ENCODE assay signal across 18 mouse cellular contexts in the genomic region with DNA sequence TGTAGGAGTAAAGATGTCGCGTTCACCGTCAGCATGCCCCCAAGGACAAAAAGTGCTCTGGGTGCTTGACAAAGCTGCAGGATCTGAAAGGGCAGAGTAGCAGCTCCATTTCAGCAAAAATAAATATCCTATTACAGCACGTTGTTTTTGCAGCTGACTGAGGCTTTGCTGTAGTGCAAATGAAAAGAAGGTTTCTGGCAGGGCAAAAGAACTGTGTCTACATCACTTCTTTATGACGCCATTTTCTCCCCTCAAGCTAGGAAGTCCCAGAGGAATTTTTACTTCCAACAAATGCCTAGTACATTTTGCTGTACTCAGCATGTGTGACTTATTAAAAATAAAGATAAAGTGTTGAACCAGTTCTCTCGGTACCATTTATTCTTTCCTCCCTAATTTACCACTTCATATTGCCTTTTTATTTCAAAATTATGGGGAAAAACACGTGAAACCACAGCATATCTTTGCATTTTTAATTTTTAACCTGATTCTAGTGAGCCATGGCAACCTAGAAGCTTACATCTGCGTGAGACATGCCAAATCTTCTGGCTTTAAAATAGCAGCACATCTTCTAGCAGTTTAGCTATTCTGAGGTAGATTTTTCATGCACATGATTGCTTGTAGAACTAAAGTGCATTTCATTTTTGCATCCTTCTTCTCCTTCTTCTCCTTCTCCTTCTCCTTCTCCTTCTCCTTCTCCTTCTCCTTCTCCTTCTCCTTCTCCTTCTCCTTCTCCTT.
DNase-seq lines count a peak whose midpoint lies in the region; ATAC-seq lines count a peak whose summit lies in the region.
"Had no signal": no experiment of that assay in that cellular context is flagged by ENCODE, and none has a peak within 500 bp of the region (broad histone marks: within the 10 kb centered on the region; RNA-seq: fewer than 3 reads in every experiment).

No protein-coding gene starts in this region.

- WGBS in hindbrain, embryonic 13.5 days: 69% methylated on average over 8 of the region's 8 CpGs
- 72% methylated on average over 8 of the region's 8 CpGs for WGBS in hindbrain, embryonic 10.5 days
- WGBS in midbrain, embryonic 14.5 days: 80% methylated on average over 8 of the region's 8 CpGs
- 66% methylated on average over 8 of the region's 8 CpGs for WGBS in midbrain, embryonic 15.5 days

- H3K4me1 ChIP-seq in hindbrain, embryonic 13.5 days (replicated peaks): no peaks in the 10 kb centered on the region
- H3K4me1 ChIP-seq in hindbrain, embryonic 10.5 days (replicated peaks): no peaks in the 10 kb centered on the region
- H3K4me1 ChIP-seq in midbrain, embryonic 14.5 days (ENCODE audit: control insufficient read depth, insufficient read depth, low read length): no peaks in the 10 kb centered on the region
- H3K4me1 ChIP-seq in midbrain, embryonic 15.5 days: no peaks in the 10 kb centered on the region
- H3K4me1 ChIP-seq: embryonic facial prominence, embryonic 13.5 days; forebrain, embryonic 13.5 days; liver, embryonic 13.5 days had no signal

- no peak overlapping the region for H3K4me3 ChIP-seq in hindbrain, embryonic 13.5 days
- no peak overlapping the region for H3K4me3 ChIP-seq in hindbrain, embryonic 10.5 days
- no peak overlapping the region for H3K4me3 ChIP-seq in midbrain, embryonic 14.5 days (replicated peaks; ENCODE audit: low read depth, low read length)
- no peak overlapping the region for H3K4me3 ChIP-seq in midbrain, embryonic 15.5 days
- H3K4me3 ChIP-seq: embryonic facial prominence, embryonic 13.5 days; forebrain, embryonic 13.5 days; gastrocnemius, adult 2 months; liver, embryonic 13.5 days had no signal

- ATAC-seq in hindbrain, embryonic 13.5 days (ENCODE audit: low FRiP score): no peak
- no peak for ATAC-seq in midbrain, embryonic 14.5 days (ENCODE audit: low FRiP score, low TSS enrichment)
- no peak for ATAC-seq in midbrain, embryonic 15.5 days (replicated peaks)
- ATAC-seq: activated CD4-positive, CD25-positive, alpha-beta regulatory T cell, adult 4 months; forebrain, embryonic 13.5 days; intestine, embryonic 16.5 days had no signal

- H3K9ac ChIP-seq in hindbrain, embryonic 13.5 days: no peak overlapping the region
- H3K9ac ChIP-seq in midbrain, embryonic 14.5 days (replicated peaks; ENCODE audit: low read length): no peak overlapping the region
- no peak overlapping the region for H3K9ac ChIP-seq in midbrain, embryonic 15.5 days
- H3K9ac ChIP-seq: embryonic facial prominence, embryonic 13.5 days; forebrain, embryonic 13.5 days; liver, embryonic 13.5 days had no signal

- H3K4me2 ChIP-seq in hindbrain, embryonic 13.5 days: no peak overlapping the region
- H3K4me2 ChIP-seq in midbrain, embryonic 14.5 days (ENCODE audit: low read length): no peak overlapping the region
- H3K4me2 ChIP-seq in midbrain, embryonic 15.5 days: no peak overlapping the region
- H3K4me2 ChIP-seq: embryonic facial prominence, embryonic 13.5 days; forebrain, embryonic 13.5 days; liver, embryonic 13.5 days; midbrain, embryonic 11.5 days had no signal

- H3K36me3 ChIP-seq in hindbrain, embryonic 13.5 days: no peaks in the 10 kb centered on the region
- H3K36me3 ChIP-seq in hindbrain, embryonic 10.5 days: no peaks in the 10 kb centered on the region
- H3K36me3 ChIP-seq in midbrain, embryonic 14.5 days (ENCODE audit: control insufficient read depth, insufficient read depth, low read length): no peaks in the 10 kb centered on the region
- H3K36me3 ChIP-seq in midbrain, embryonic 15.5 days (replicated peaks): no peaks in the 10 kb centered on the region
- H3K36me3 ChIP-seq: embryonic facial prominence, embryonic 13.5 days; liver, embryonic 13.5 days had no signal

- DNase-seq in hindbrain, embryonic 10.5 days (ENCODE audit: low spot score): no peak
- peak; percentile 40 for DNase-seq in midbrain, embryonic 14.5 days
- DNase-seq in embryo, embryonic 11 days: peak; percentile 30
- peak; percentile 77 for DNase-seq in telencephalon, adult 2 months (ENCODE audit: low read depth, low spot score)
- no peak for DNase-seq in adrenal gland, postnatal 4 days (ENCODE audit: low spot score in 2 of 2)
- DNase-seq: cerebellum, adult 2 months; gastrocnemius, adult 2 months; kidney, postnatal 4 days; liver, embryonic 13.5 days; lung, postnatal 14 days; thymus, adult 2 months had no signal

- no peaks in the 10 kb centered on the region for H3K9me3 ChIP-seq in hindbrain, embryonic 13.5 days
- H3K9me3 ChIP-seq in hindbrain, embryonic 10.5 days: no peaks in the 10 kb centered on the region
- peaks cover 3% of the 10 kb centered on the region; the same call in 1 of the 2 replicates for H3K9me3 ChIP-seq in midbrain, embryonic 14.5 days (ENCODE audit: control insufficient read depth, low read length)
- no peaks in the 10 kb centered on the region for H3K9me3 ChIP-seq in midbrain, embryonic 15.5 days
- H3K9me3 ChIP-seq: embryonic facial prominence, embryonic 13.5 days; forebrain, embryonic 13.5 days; liver, embryonic 13.5 days had no signal

- H3K27me3 ChIP-seq in hindbrain, embryonic 13.5 days: no peaks in the 10 kb centered on the region
- H3K27me3 ChIP-seq in hindbrain, embryonic 10.5 days (ENCODE audit: insufficient read depth, poor library complexity, severe bottlenecking): no peaks in the 10 kb centered on the region
- H3K27me3 ChIP-seq in midbrain, embryonic 14.5 days (ENCODE audit: control insufficient read depth, insufficient read depth, low read length): no peaks in the 10 kb centered on the region
- H3K27me3 ChIP-seq in midbrain, embryonic 15.5 days (replicated peaks): no peaks in the 10 kb centered on the region
- H3K27me3 ChIP-seq: embryonic facial prominence, embryonic 13.5 days; forebrain, embryonic 13.5 days; liver, embryonic 13.5 days had no signal

- H3K27ac ChIP-seq in hindbrain, embryonic 13.5 days: 0 out of 2 replicates have a peak overlapping the region, but pooled peaks have one; percentile 4
- H3K27ac ChIP-seq in hindbrain, embryonic 10.5 days: no peak overlapping the region
- H3K27ac ChIP-seq in midbrain, embryonic 14.5 days (replicated peaks; ENCODE audit: low read depth, low read length): no peak overlapping the region
- no peak overlapping the region for H3K27ac ChIP-seq in midbrain, embryonic 15.5 days
- H3K27ac ChIP-seq: embryonic facial prominence, embryonic 13.5 days; forebrain, embryonic 13.5 days; gastrocnemius, adult 2 months; liver, embryonic 13.5 days had no signal

Comparison
In these comparisons a context has a peak if more than half of its experiments do, and no peak if none do; other contexts are left out.
1. DNase-seq: peak in midbrain, embryonic 14.5 days (single experiment), embryo, embryonic 11 days (single experiment) and telencephalon, adult 2 months (single experiment); none in hindbrain, embryonic 10.5 days (single experiment) and adrenal gland, postnatal 4 days (0 of 2).